Mouse (Mus musculus): ENCODE measurements at regions not wholly inside any gene's neighbourhood (a gene's known extent, or its start where the extent isn't known, plus 50 kb on each side); places are given as distances from the start of the nearest gene placed in this dataset.

GRCm38 (mm10) chr15:87360457-87360856 lies 183.6 kb upstream of the Fam19a5 start:
- no peak overlapping the region for H3K27ac ChIP-seq (ENCODE audit: low read length)
- H3K4me2 ChIP-seq (ENCODE audit: low read depth, low read length) = no peak overlapping the region
- H3K36me3 ChIP-seq (ENCODE audit: control insufficient read depth, insufficient read depth, low read length) = no peaks in the 10 kb centered on the region
- H3K27me3 ChIP-seq (ENCODE audit: control insufficient read depth, insufficient read depth, low read length) = no peaks in the 10 kb centered on the region
- H3K4me1 ChIP-seq (ENCODE audit: control insufficient read depth, insufficient read depth, low read length) = no peaks in the 10 kb centered on the region
- ATAC-seq (ENCODE audit: insufficient read depth, low FRiP score) = no peak
- no peaks in the 10 kb centered on the region for H3K9me3 ChIP-seq (replicated peaks; ENCODE audit: control insufficient read depth, low read length)
- WGBS = 82% methylated on average over 3 of the region's 3 CpGs
- no peak overlapping the region for H3K4me3 ChIP-seq (replicated peaks; ENCODE audit: low read length)
- H3K9ac ChIP-seq (ENCODE audit: low read length) = no peak overlapping the region

DNA sequence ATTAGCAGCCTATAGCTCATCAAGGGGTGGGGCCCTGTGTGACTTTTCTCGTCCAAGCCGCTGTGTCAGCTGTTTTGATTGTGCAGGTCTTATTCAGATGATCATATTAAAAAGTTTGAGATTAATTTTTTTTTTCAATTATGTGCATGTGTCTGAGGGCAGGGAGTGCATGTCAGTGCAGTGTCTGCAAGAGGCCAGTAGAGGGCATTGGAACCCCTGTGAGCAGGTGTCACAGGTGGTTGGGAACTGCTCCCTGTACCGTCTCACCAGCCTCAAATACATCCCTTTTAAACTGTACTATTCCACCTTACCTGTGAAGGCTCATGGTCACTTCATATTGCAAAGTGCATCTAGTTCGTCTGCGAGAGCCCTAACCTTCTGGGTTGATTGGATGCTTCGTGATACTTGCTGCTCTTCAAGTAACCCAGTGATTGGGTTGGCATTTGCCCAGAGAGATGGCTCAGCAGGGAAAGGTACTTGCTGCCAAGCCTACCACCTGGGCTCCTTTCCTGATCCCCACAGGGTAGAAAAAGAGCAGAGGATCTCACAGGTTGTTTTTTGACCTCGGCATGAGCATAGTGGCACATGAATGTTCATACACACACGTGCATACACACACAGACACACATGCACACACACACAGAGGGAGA lies 178.3 kb upstream of the Fam19a5 start:
- no peak overlapping the region for H3K9ac ChIP-seq (ENCODE audit: low read length)
- no peaks in the 10 kb centered on the region for H3K36me3 ChIP-seq (ENCODE audit: control insufficient read depth, insufficient read depth, low read length)
- 44% methylated on average over 8 of the region's 8 CpGs for WGBS
- H3K4me2 ChIP-seq (ENCODE audit: low read depth, low read length) = no peak overlapping the region
- no peaks in the 10 kb centered on the region for H3K4me1 ChIP-seq (ENCODE audit: control insufficient read depth, insufficient read depth, low read length)
- no peak overlapping the region for H3K4me3 ChIP-seq (replicated peaks; ENCODE audit: low read length)
- H3K27ac ChIP-seq (ENCODE audit: low read length) = no peak overlapping the region
- H3K27me3 ChIP-seq (ENCODE audit: control insufficient read depth, insufficient read depth, low read length) = no peaks in the 10 kb centered on the region
- no peaks in the 10 kb centered on the region; the same call in 1 of the 2 replicates for H3K9me3 ChIP-seq (replicated peaks; ENCODE audit: control insufficient read depth, low read length)
- ATAC-seq (ENCODE audit: insufficient read depth, low FRiP score) = no peak

DNA sequence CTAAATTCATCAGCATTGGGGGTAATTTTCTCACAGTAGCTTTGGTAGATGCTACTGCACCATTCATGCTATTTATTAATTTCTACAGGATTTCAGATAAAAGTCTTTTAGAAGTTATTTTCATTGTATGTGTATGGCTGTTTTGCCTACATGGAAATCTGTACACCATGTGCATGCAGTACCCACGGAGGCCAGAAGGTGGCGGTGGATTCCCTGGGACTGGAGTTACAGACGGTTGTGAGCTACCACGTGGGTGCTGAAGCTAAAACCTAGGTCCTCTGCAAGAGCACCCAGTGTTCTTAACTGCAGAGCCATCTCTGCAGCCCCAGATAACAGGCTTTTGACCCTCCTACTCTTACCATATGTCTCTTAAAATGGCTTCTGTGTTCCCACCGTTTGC lies 176.7 kb upstream of the Fam19a5 start:
- Histone ChIP-seq H3K27me3 (ENCODE audit: control insufficient read depth, insufficient read depth, low read length) (no peaks in the 10 kb centered on the region), H3K9me3 (replicated peaks; ENCODE audit: control insufficient read depth, low read length) (no peaks in the 10 kb centered on the region; the same call in 1 of the 2 replicates), H3K36me3 (ENCODE audit: control insufficient read depth, insufficient read depth, low read length) (no peaks in the 10 kb centered on the region), H3K9ac (ENCODE audit: low read length) (no peak overlapping the region), H3K27ac (ENCODE audit: low read length) (no peak overlapping the region), H3K4me2 (ENCODE audit: low read depth, low read length) (no peak overlapping the region), H3K4me3 (replicated peaks; ENCODE audit: low read length) (no peak overlapping the region), H3K4me1 (ENCODE audit: control insufficient read depth, insufficient read depth, low read length) (no peaks in the 10 kb centered on the region)
- ATAC-seq (ENCODE audit: insufficient read depth, low FRiP score) = no peak
- WGBS = 48% methylated on average over 5 of the region's 5 CpGs

DNA sequence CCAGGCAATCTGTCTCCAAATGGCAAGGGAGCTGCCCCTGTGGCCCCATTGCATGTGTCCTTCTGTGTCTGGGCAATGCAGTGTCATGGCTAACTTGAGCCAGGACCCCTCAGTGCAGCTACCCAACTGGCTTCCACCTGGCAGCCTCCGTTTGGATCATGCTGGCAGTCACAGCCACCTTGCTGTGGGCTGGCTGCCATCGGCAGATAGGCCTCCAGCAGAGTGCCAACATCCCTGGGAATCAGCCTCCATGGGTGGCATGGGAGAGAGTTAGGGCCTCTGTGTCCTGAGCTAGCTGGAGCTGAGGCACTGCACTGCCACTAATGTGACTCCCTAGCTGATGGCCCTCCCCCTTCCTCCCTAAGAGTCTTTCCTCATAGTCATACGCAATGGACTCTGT lies 174.7 kb upstream of the Fam19a5 start:
- H3K9ac ChIP-seq (ENCODE audit: low read length) = no peak overlapping the region
- no peaks in the 10 kb centered on the region for H3K4me1 ChIP-seq (ENCODE audit: control insufficient read depth, insufficient read depth, low read length)
- no peaks in the 10 kb centered on the region for H3K36me3 ChIP-seq (ENCODE audit: control insufficient read depth, insufficient read depth, low read length)
- H3K4me2 ChIP-seq (ENCODE audit: low read depth, low read length) = no peak overlapping the region
- H3K27me3 ChIP-seq (ENCODE audit: control insufficient read depth, insufficient read depth, low read length) = no peaks in the 10 kb centered on the region
- no peak for ATAC-seq (ENCODE audit: insufficient read depth, low FRiP score)
- H3K9me3 ChIP-seq (replicated peaks; ENCODE audit: control insufficient read depth, low read length) = no peaks in the 10 kb centered on the region; the same call in 1 of the 2 replicates
- no peak overlapping the region for H3K27ac ChIP-seq (ENCODE audit: low read length)
- H3K4me3 ChIP-seq (replicated peaks; ENCODE audit: low read length) = no peak overlapping the region
- WGBS = 82% methylated on average over 3 of the region's 3 CpGs

- 85% methylated on average over 9 of the region's 9 CpGs for WGBS
- Histone ChIP-seq H3K4me3 (replicated peaks; ENCODE audit: low read length) (no peak overlapping the region), H3K4me1 (ENCODE audit: control insufficient read depth, insufficient read depth, low read length) (no peaks in the 10 kb centered on the region), H3K27ac (ENCODE audit: low read length) (no peak overlapping the region), H3K9me3 (replicated peaks; ENCODE audit: control insufficient read depth, low read length) (no peaks in the 10 kb centered on the region; the same call in 1 of the 2 replicates), H3K36me3 (ENCODE audit: control insufficient read depth, insufficient read depth, low read length) (no peaks in the 10 kb centered on the region), H3K9ac (ENCODE audit: low read length) (no peak overlapping the region), H3K27me3 (ENCODE audit: control insufficient read depth, insufficient read depth, low read length) (no peaks in the 10 kb centered on the region), H3K4me2 (ENCODE audit: low read depth, low read length) (no peak overlapping the region)
- no peak for ATAC-seq (ENCODE audit: insufficient read depth, low FRiP score)
Measured at GRCm38 (mm10) chr15:87369836-87370235, 174.3 kb upstream of the Fam19a5 start.

DNA sequence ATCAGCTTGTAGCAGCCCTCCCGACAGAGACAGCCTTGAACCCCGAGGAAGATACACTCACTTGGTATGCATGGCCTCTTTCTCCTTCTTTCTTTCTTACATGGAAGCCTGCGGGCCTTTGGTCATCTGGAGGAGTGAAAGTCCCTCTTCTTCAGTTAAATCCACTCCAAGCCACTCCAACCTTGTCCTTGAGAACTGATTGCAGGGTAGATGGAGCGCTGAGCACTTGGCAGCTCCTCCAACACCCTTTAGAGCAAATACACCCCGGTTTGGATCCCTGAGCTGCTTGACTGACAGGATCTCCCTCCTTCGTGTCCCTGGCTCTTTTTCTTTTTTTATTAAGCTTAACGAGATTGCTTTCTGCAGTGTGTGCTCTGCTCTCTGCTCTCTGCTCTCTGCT lies 173.3 kb upstream of the Fam19a5 start:
- Histone ChIP-seq H3K27me3 (ENCODE audit: control insufficient read depth, insufficient read depth, low read length) (no peaks in the 10 kb centered on the region), H3K4me1 (ENCODE audit: control insufficient read depth, insufficient read depth, low read length) (no peaks in the 10 kb centered on the region), H3K27ac (ENCODE audit: low read length) (no peak overlapping the region), H3K4me3 (replicated peaks; ENCODE audit: low read length) (no peak overlapping the region), H3K9ac (ENCODE audit: low read length) (no peak overlapping the region), H3K9me3 (replicated peaks; ENCODE audit: control insufficient read depth, low read length) (no peaks in the 10 kb centered on the region; the same call in 1 of the 2 replicates), H3K36me3 (ENCODE audit: control insufficient read depth, insufficient read depth, low read length) (no peaks in the 10 kb centered on the region), H3K4me2 (ENCODE audit: low read depth, low read length) (no peak overlapping the region)
- ATAC-seq (ENCODE audit: insufficient read depth, low FRiP score) = no peak
- WGBS = 75% methylated on average over 7 of the region's 7 CpGs

- H3K27ac ChIP-seq (ENCODE audit: low read length) = no peak overlapping the region
- 73% methylated on average over 13 of the region's 13 CpGs for whole genome bisulfite sequencing
- H3K36me3 ChIP-seq (ENCODE audit: control insufficient read depth, insufficient read depth, low read length) = no peaks in the 10 kb centered on the region
- H3K9ac ChIP-seq (ENCODE audit: low read length) = no peak overlapping the region
- no peaks in the 10 kb centered on the region for H3K9me3 ChIP-seq (replicated peaks; ENCODE audit: control insufficient read depth, low read length)
- no peak overlapping the region for H3K4me2 ChIP-seq (ENCODE audit: low read depth, low read length)
- H3K4me1 ChIP-seq (ENCODE audit: control insufficient read depth, insufficient read depth, low read length) = no peaks in the 10 kb centered on the region
- no peaks in the 10 kb centered on the region for H3K27me3 ChIP-seq (ENCODE audit: control insufficient read depth, insufficient read depth, low read length)
- H3K4me3 ChIP-seq (replicated peaks; ENCODE audit: low read length) = no peak overlapping the region
- ATAC-seq (ENCODE audit: insufficient read depth, low FRiP score) = no peak
Measured at GRCm38 (mm10) chr15:87374670-87375069, 169.4 kb upstream of the Fam19a5 start.

DNA sequence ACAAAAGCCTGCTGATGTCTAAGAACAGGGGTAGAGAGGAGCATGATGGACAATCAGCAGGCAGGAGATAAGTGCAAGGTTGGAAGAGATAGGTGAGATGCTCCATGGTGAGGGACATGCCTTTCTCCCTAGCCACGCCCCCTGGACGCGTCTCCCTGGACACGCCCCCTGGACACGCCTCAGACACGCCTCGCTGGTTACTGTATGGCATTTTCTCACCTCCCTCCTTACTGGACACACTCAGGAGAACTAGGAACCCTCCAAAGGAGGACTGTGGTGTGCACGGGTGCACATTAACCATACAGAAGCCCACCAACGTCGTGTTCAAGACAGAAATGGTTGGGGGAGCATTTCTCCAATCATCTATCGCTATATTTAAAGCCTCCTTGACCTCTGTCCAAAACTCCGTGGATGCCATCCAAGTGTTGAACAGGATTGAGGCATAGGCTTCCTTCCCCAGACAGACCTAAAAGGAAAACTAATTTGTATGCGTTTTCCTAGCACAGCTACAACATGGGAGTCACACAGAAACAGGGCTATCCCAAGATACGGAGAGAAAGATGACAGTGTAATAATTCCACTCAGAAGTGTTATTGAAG lies 168.4 kb upstream of the Fam19a5 start:
- Histone ChIP-seq H3K27me3 (ENCODE audit: control insufficient read depth, insufficient read depth, low read length) (no peaks in the 10 kb centered on the region), H3K4me2 (ENCODE audit: low read depth, low read length) (no peak overlapping the region), H3K9me3 (replicated peaks; ENCODE audit: control insufficient read depth, low read length) (no peaks in the 10 kb centered on the region), H3K4me3 (replicated peaks; ENCODE audit: low read length) (no peak overlapping the region), H3K9ac (ENCODE audit: low read length) (no peak overlapping the region), H3K36me3 (ENCODE audit: control insufficient read depth, insufficient read depth, low read length) (no peaks in the 10 kb centered on the region), H3K4me1 (ENCODE audit: control insufficient read depth, insufficient read depth, low read length) (no peaks in the 10 kb centered on the region), H3K27ac (ENCODE audit: low read length) (no peak overlapping the region)
- ATAC-seq (ENCODE audit: insufficient read depth, low FRiP score) = no peak
- 75% methylated on average over 14 of the region's 14 CpGs for WGBS

DNA sequence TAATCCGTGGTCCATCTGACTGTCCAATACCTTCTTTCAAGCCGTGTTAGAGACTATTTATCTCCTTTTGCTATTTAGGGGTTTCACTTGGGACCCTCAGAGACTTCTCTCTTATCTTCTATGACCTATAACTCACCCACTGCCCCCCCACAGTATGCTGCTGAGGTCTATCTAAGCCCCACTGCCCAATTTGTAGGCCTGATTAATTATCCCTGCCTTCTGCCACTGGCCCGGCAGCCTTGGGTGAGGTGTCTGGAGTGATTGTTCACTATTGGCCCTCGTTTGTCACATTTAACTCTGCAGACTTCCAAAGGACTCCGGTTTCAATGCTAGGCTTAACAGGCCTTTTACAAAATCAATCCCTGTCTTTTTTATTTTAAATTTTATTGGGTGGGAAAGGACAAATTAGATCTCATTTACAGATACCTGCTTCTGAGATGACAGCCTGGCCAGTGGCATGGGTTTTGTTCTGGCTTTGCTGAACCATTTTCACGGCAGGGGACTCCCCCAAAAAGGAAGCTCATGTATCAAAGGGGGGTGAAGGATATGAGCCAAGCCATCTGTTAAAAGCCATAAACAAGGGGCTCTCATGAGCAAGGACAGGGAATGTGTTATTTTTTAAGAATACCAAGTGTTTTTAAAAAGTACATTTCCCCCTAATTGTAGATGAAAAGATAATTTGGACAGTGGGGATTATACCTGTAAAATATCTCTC lies 160.4 kb upstream of the Fam19a5 start:
- Histone ChIP-seq H3K9me3 (replicated peaks; ENCODE audit: control insufficient read depth, low read length) (no peaks in the 10 kb centered on the region), H3K36me3 (ENCODE audit: control insufficient read depth, insufficient read depth, low read length) (no peaks in the 10 kb centered on the region), H3K27ac (ENCODE audit: low read length) (no peak overlapping the region), H3K27me3 (ENCODE audit: control insufficient read depth, insufficient read depth, low read length) (no peaks in the 10 kb centered on the region), H3K9ac (ENCODE audit: low read length) (no peak overlapping the region), H3K4me2 (ENCODE audit: low read depth, low read length) (no peak overlapping the region), H3K4me1 (ENCODE audit: control insufficient read depth, insufficient read depth, low read length) (no peaks in the 10 kb centered on the region), H3K4me3 (replicated peaks; ENCODE audit: low read length) (no peak overlapping the region)
- no peak for ATAC-seq (ENCODE audit: insufficient read depth, low FRiP score)
- WGBS = 41% methylated on average over 6 of the region's 6 CpGs

Data from stomach, embryonic 16.5 days (tissue).